Mouse (Mus musculus) ES-E14 (cell line): ENCODE data around the gene Clec10a.

ENCODE experiments used
- CHD2 ChIP-seq: IDR thresholded peaks from 2 replicates; pipeline ENCODE4 v1.6.1; 2014; ENCODE audit warnings: mild to moderate bottlenecking, low read depth, low read length, inconsistent platforms
- HCFC1 ChIP-seq: IDR thresholded peaks from 2 replicates; pipeline ENCODE4 v1.6.1; 2012; ENCODE audit warnings: low read length, inconsistent platforms, borderline replicate concordance; ENCODE audit not compliant: insufficient read depth
- MAFK ChIP-seq: IDR thresholded peaks from 2 replicates; pipeline ENCODE4 v1.6.1; 2014; ENCODE audit warnings: mild to moderate bottlenecking, low read depth, low read length, inconsistent platforms; ENCODE audit not compliant: insufficient read depth
- ZC3H11A ChIP-seq: IDR thresholded peaks from 2 replicates; pipeline ENCODE4 v1.6.1; 2012; ENCODE audit warnings: low read depth, mild to moderate bottlenecking, inconsistent platforms, low read length, borderline replicate concordance
- ZNF384 ChIP-seq: IDR thresholded peaks from 2 replicates; pipeline ENCODE4 v1.6.1; 2012; ENCODE audit warnings: low read depth, low read length, inconsistent platforms

DNA sequence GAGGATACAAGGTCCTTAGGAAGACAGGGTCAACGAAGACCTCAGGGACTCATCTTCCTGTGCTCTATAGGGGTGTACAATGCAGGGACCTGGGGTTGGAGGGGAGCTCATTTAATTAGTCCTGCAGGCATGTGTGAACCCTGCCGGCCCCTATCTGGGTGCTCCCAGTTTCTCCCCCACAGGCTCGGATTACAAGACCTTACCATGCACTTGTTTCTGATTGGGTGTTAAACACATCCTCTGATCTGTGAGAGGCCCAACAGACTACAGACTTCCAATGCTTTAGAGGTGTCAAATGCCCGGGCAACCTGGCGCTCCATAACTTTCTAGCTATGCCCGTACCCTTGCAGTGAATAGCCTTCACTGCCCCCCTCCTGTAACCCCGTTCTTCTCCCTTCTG lies 12.1 kb downstream of the Clec10a start:
- no peak for TF ChIP-seq HCFC1
- no peak for TF ChIP-seq MAFK
- no peak for TF ChIP-seq ZNF384
- TF ChIP-seq ZC3H11A = no peak
- TF ChIP-seq CHD2 = no peak
